Mouse (Mus musculus) frontal cortex, postnatal 25 days (tissue): ENCODE data around the gene Fer1l4.

Experiments used
- DNase-seq, 2 experiments: peaks; one replicate each; pipeline ENCODE4 v3.0.0; 2022; ENCODE audit warnings: low spot score in 2 of 2

Fer1l4 gene

DNA sequence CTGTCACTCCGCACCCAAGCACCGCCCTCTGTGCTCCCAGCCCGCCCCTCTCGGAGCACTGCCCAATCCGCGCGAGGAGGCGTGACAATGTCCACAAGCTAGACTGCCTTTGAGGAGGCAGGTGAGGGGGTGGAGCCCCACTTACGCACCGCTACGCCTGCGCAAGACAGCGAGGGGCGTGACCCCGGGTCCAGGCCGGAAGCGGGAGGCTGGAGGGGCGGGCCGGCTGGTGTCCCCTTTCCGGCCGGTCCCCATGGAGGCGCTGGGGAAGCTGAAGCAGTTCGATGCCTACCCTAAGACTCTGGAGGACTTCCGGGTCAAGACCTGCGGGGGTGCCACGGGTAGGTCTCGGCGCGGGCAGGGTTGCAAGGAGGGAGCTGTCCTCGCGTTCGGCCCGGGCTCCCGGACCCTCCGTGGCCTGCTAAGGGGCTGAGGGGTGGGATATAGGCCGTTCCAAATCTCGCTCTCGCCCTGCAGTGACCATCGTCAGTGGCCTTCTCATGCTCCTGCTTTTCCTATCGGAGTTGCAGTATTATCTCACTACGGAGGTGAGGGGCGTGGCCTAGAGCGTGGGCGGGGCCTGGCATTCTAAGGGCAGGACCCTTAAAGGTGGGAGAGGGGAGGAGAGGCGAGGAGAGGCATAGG lies 44.7 kb downstream of the Fer1l4 start, which contains the start of the genes 6430550D23Rik and Ergic3:
Gene 6430550D23Rik (minus strand): TSS at position 90 of the 645 bp plus-strand sequence.
Gene Ergic3 (plus strand): TSS at position 158 of the 645 bp plus-strand sequence.
- DNase-seq = peak; percentile 88 to 91

DNA sequence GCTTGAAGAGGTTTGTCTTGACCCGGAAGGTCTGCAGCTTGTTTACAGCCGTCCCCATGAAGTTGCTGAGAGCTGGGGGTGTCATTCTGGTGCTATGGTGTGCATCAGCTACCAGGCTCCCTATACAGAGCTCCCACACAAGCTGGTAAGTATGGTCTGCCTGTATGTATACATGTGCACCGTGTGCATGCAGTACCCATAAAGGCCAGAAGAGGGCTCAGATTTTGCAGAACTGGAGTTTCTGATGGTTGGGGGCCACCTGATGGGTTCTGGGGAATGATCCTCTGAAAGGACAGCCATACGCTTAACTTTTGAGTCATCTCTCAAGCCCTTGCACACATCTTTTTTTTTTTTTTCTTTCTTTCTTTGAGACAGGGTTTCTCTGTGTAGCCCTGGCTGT lies 47.4 kb downstream of the Fer1l4 start:
- no peak for DNase-seq

DNA sequence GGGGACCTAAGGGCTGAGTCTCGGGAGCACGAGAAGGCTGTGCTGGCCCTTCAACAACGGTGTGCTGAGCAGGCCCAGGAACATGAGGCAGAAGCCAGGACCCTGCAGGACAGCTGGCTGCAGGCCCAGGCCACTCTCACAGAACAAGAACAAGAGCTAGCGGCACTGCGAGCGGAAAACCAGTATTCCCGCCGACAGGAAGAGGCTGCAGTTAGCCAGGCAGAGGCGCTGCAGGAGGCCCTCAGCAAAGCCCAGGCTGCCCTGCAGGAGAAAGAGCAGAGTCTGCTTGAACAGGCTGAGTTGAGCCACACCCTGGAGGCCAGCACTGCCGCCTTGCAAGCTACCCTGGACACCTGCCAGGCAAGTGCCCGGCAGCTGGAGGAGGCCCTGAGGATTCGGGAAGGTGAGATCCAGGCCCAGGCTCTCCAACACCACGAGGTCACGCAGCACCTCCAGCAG lies 60.9 kb downstream of the Fer1l4 start:
- peak; percentile 11 to 15 for DNase-seq

DNA sequence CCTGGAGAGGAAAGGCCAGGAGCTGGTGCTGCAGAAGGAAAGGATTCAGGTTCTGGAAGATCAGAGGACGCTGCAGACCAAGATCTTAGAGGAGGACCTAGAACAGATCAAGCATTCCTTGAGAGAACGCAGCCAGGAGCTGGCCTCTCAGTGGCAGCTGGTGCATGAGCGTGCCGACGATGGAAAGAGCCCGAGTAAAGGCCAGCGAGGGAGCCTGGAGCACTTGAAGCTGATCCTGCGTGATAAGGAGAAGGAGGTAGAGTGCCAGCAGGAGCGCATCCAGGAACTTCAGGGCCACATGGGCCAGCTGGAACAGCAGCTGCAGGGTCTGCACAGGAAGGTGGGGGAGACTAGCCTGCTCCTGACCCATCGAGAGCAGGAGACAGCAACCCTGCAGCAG lies 61.6 kb downstream of the Fer1l4 start:
- no peak for DNase-seq

DNA sequence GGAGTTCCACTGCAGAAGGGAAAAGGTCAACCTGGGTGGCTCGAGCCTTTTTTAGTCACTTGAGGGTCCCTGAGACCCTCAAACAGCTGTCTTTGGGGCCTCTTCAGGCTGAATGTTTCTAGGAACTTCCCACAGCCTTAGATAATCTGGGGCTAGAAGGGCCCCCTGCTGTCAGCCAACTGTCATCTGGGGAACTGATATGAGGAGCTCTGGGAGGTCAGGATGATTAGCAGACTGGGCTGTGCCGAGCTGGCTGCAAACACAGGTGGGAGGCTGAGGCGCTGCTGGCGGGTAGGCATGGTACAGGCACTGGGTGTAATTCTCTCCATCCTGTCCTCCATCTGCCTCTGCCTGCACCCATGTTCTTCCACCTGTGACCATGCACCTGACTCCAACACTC lies 63.7 kb downstream of the Fer1l4 start:
- no peak for DNase-seq

DNA sequence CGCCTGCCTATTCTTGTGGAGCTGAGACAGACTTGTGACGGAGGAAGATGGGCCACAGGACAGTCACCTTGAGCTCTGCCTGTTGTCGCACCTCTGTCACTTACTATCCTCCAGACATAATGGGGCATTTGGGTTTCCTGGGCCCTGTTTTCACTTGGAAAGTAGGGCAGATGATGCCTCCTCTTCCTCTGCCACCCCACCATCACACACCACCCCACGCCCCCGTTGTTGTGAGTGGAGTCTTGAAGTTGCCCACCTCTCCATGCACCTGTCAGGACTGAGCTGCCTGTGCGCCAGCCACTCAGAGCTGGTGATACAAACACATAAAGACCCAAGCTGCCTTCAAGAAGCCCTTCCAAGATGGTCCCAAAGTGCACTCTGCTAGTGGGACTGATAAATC lies 65.6 kb downstream of the Fer1l4 start:
- no peak for DNase-seq

DNA sequence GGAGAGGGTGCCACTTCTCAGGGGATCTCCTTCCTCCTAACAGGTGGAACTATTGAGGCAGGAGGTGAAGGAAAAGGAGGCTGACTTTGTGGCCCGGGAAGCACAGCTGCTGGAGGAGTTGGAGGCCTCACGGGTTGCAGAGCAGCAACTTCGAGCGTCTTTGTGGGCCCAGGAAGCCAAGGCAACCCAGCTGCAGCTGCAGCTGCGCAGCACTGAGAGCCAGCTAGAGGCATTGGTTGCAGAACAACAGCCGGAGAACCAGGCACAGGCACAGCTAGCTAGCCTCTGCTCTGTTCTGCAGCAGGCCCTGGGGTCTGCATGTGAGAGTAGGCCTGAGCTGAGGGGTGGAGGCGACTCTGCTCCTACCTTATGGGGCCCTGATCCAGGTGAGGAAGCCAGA lies 67.0 kb downstream of the Fer1l4 start:
- DNase-seq = no peak

DNA sequence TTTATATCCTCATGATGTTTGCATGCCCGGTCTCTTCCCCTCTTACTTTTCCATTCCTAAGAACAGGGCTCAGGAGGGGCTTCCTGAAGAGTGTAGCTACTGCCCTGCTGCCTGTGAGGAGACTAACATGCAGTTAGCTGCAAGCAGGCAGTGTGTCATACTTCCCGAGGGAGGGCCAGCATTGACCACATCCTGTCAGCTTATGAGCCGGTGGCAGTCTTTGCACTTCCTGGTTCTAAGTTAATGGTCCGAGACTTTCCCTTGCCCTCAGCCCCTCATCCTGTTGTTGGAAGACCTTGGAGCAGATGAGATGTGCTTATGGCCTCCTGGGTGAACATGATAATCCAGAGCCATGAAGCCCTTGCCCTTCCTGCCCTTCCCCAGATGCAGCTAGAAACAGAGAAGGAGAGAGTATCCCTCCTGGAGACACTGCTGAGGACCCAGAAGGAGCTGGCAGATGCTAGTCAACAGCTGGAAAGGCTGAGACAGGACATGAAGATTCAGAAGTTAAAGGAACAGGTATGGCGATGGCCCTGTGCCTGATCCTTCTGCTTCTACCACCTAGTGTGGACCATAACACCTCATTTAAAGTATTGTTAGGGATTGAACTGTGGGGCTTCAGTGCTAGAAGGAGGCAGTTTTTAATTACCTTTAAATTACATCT lies 73.3 kb downstream of the Fer1l4 start:
- DNase-seq = no peak

DNA sequence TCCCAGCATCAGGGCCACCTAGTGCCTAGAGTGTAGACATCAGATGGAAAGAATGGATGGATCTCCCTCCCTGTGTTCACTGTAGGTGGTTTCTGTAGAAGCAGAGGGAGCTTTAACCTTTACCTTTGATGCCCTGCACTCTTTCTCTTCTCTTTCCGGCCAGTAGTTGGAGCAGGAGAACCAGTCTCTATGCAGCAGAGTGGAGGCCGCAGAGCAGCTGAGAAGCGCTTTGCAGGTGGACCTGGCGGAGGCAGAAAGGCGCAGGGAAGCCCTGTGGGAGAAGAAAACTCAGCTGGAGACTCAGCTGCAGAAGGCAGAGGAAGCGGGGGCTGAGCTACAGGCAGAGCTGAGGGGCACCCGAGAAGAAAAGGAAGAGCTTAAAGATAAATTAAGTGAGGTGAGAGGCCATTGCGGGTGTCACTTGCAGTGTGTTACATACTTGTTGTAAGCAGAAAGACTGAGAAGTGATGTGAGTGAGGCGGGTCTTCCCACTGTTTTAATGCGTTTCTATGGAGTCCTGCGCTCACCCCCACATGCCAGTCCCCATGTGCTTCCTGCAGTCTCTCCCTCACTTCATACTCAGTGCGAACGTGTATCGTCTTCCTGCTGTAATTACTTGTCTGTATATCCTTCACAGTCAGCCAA lies 78.5 kb downstream of the Fer1l4 start:
- DNase-seq = peak in 1 of 2 experiments; percentile 24

DNA sequence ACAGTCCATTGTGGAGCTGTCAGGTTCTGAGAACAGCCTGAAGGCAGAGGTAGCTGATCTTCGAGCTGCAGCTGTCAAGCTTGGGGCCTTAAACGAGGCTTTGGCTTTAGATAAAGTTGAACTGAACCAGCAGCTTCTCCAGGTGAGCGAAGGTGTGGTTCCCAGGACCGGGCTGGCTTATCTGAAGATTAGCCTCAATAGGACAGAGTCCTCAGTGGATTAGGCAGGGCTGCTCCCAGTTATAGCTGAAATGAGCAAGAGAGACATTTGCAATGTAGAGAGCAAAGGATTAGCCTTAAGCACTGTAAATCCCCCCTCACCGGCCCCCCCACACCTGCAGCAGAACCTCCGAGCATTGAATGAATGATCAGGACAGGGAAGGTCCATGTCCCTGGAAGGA lies 79.4 kb downstream of the Fer1l4 start:
- DNase-seq = no peak
